Mouse (Mus musculus) urinary bladder, adult 18-20 months (tissue): ENCODE measurements around the gene Mtmr10.

Experiments used
- DNase-seq, 2 experiments: peaks; one replicate each; pipeline ENCODE4 v3.0.0; 2022; ENCODE audit warnings: low spot score in 2 of 2, mixed read lengths in 2 of 2

Gene Mtmr10

GRCm38 (mm10) chr7:64287414-64288091 is at the start of gene Mtmr10:
TSS of gene Mtmr10 (plus strand) at chr7:64287653.
- DNase-seq = peak; percentile 97

GRCm38 (mm10) chr7:64237747-64238146 is 49.7 kb upstream of the Mtmr10 start:
- no peak for DNase-seq

GRCm38 (mm10) chr7:64238410-64239086 is 48.9 kb upstream of the Mtmr10 start:
- no peak for DNase-seq

- DNase-seq = no peak
Observed at GRCm38 (mm10) chr7:64239138-64239805, 48.2 kb upstream of the Mtmr10 start.

GRCm38 (mm10) chr7:64239806-64240315 is 47.6 kb upstream of the Mtmr10 start:
- no peak for DNase-seq

GRCm38 (mm10) chr7:64242424-64242823 is 45.0 kb upstream of the Mtmr10 start:
- DNase-seq = no peak

GRCm38 (mm10) chr7:64244371-64244770 is 43.1 kb upstream of the Mtmr10 start:
- DNase-seq = no peak

- DNase-seq = no peak
Observed at GRCm38 (mm10) chr7:64246713-64247112, 40.7 kb upstream of the Mtmr10 start.

- DNase-seq = no peak
Observed at GRCm38 (mm10) chr7:64248352-64248751, 39.1 kb upstream of the Mtmr10 start.

GRCm38 (mm10) chr7:64249715-64250114 is 37.7 kb upstream of the Mtmr10 start:
- DNase-seq = no peak

- DNase-seq = no peak
Observed at GRCm38 (mm10) chr7:64250417-64250816, 37.0 kb upstream of the Mtmr10 start.

GRCm38 (mm10) chr7:64253736-64254135 is 33.7 kb upstream of the Mtmr10 start:
- DNase-seq = no peak

- no peak for DNase-seq
Observed at GRCm38 (mm10) chr7:64265502-64266279, 21.8 kb upstream of the Mtmr10 start.

GRCm38 (mm10) chr7:64266587-64266986 is 20.9 kb upstream of the Mtmr10 start:
- no peak for DNase-seq

- DNase-seq = no peak
Observed at GRCm38 (mm10) chr7:64271926-64272325, 15.5 kb upstream of the Mtmr10 start.

GRCm38 (mm10) chr7:64275518-64275917 is 11.9 kb upstream of the Mtmr10 start:
- DNase-seq = no peak

GRCm38 (mm10) chr7:64276921-64277320 is 10.5 kb upstream of the Mtmr10 start:
- peak; percentile 14 to 18 for DNase-seq

GRCm38 (mm10) chr7:64278526-64278925 is 8.9 kb upstream of the Mtmr10 start:
- DNase-seq = no peak

- DNase-seq = no peak
Observed at GRCm38 (mm10) chr7:64279548-64279947, 7.9 kb upstream of the Mtmr10 start.

GRCm38 (mm10) chr7:64286566-64286965 is 887 bp upstream of the Mtmr10 start:
- no peak for DNase-seq

GRCm38 (mm10) chr7:64289416-64289815 is 2.0 kb downstream of the Mtmr10 start:
- DNase-seq = no peak

- no peak for DNase-seq
Observed at GRCm38 (mm10) chr7:64290431-64290830, 3.0 kb downstream of the Mtmr10 start.
